Mouse (Mus musculus) cerebellum, adult 9-10 months (tissue): ENCODE results near the gene Itga9.

Experiments
- DNase-seq: peaks from one replicate; pipeline ENCODE4 v3.0.0; 2022

Gene Itga9

GRCm38 (mm10) chr9:118887201-118887600 lies 280.7 kb downstream of the Itga9 start:
- no peak for DNase-seq

- DNase-seq: no peak
Measured at GRCm38 (mm10) chr9:118887734-118888133, 281.2 kb downstream of the Itga9 start.

- DNase-seq: no peak
Measured at GRCm38 (mm10) chr9:118890149-118890548, 283.7 kb downstream of the Itga9 start.

- DNase-seq: no peak
Measured at GRCm38 (mm10) chr9:118890645-118891044, 284.2 kb downstream of the Itga9 start.

GRCm38 (mm10) chr9:118891068-118891467 lies 284.6 kb downstream of the Itga9 start:
- DNase-seq: no peak

GRCm38 (mm10) chr9:118891593-118891992 lies 285.1 kb downstream of the Itga9 start:
- DNase-seq: no peak

- no peak for DNase-seq
Measured at GRCm38 (mm10) chr9:118895101-118895500, 288.6 kb downstream of the Itga9 start.

- DNase-seq: no peak
Measured at GRCm38 (mm10) chr9:118900677-118901076, 294.2 kb downstream of the Itga9 start.

GRCm38 (mm10) chr9:118901917-118902316 lies 295.4 kb downstream of the Itga9 start:
- no peak for DNase-seq

- DNase-seq: peak; percentile 70
Measured at GRCm38 (mm10) chr9:118907934-118908620, 301.6 kb downstream of the Itga9 start.

GRCm38 (mm10) chr9:118913048-118913447 lies 306.6 kb downstream of the Itga9 start:
- no peak for DNase-seq

- DNase-seq: no peak
Measured at GRCm38 (mm10) chr9:118913613-118914012, 307.1 kb downstream of the Itga9 start.

GRCm38 (mm10) chr9:118914589-118914988 lies 308.1 kb downstream of the Itga9 start:
- DNase-seq: no peak

- peak; percentile 20 for DNase-seq
Measured at GRCm38 (mm10) chr9:118915290-118915689, 308.8 kb downstream of the Itga9 start.

GRCm38 (mm10) chr9:118919672-118920186 lies 313.2 kb downstream of the Itga9 start:
- no peak for DNase-seq

GRCm38 (mm10) chr9:118920798-118921515 lies 314.5 kb downstream of the Itga9 start:
- DNase-seq: peak; percentile 43

- DNase-seq: no peak
Measured at GRCm38 (mm10) chr9:118921926-118922325, 315.4 kb downstream of the Itga9 start.

GRCm38 (mm10) chr9:118924554-118925085 lies 318.1 kb downstream of the Itga9 start:
- peak; percentile 15 for DNase-seq

GRCm38 (mm10) chr9:118925286-118926110 lies 319.0 kb downstream of the Itga9 start:
- DNase-seq: peak; percentile 90

GRCm38 (mm10) chr9:118926111-118926650 lies 319.7 kb downstream of the Itga9 start, which contains the start of gene Ctdspl:
Gene Ctdspl, plus strand, starts transcription at chr9:118926453.
- DNase-seq: peak; percentile 36

- DNase-seq: peak; percentile 58
Measured at GRCm38 (mm10) chr9:118926688-118927321, 320.3 kb downstream of the Itga9 start.

- DNase-seq: no peak
Measured at GRCm38 (mm10) chr9:118927501-118927900, 321.0 kb downstream of the Itga9 start.
